Mouse (Mus musculus): ENCODE results near the gene Hdac4. TPM values are rescaled to one million over a fixed set of nuclear protein-coding genes. Genes with fewer than 3 reads are reported as not detected.

Gene Hdac4
- polyA plus RNA-seq, 1 experiment: 14.3 TPM

DNA sequence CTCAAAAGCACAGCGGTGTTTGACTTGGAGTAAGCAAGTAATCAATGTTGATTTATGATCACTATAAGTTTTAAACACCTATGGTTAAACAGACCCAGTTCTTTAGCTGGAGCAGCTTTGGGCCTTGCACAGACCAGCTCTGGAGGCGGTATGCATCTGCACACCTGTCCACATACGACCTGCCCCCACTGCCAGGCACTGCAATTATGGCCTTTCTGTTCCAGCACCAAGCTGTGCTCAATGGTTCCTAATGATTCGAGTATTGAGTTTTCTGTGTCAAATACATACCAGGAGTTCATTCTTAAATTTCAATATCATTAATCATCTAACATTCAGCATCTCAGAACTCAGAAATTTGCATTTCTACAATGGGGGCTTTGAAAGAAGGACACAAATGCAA is 52.7 kb downstream of the Hdac4 start:
- Histone ChIP-seq H3K4me3 (ENCODE audit: control insufficient read depth, low read depth, low read length) (no peak overlapping the region), H3K27ac (ENCODE audit: control insufficient read depth, insufficient read depth, low read depth, low read length) (no peak overlapping the region), H3K27me3 (ENCODE audit: control insufficient read depth, insufficient read depth, low read length) (no peaks in the 10 kb centered on the region), H3K36me3 (ENCODE audit: control insufficient read depth, insufficient read depth, low read length) (no peaks in the 10 kb centered on the region), H3K4me1 (ENCODE audit: control insufficient read depth, insufficient read depth, low read length) (no peaks in the 10 kb centered on the region; the same call in 1 of the 2 replicates)
- TF ChIP-seq POLR2A (IDR thresholded peaks at IDR 0.05; ENCODE audit: control insufficient read depth, low read depth, low read length) (no peak), CTCF (IDR thresholded peaks at IDR 0.05; ENCODE audit: control insufficient read depth, insufficient read depth, insufficient replicate concordance, low read depth, low read length) (no peak)

DNA sequence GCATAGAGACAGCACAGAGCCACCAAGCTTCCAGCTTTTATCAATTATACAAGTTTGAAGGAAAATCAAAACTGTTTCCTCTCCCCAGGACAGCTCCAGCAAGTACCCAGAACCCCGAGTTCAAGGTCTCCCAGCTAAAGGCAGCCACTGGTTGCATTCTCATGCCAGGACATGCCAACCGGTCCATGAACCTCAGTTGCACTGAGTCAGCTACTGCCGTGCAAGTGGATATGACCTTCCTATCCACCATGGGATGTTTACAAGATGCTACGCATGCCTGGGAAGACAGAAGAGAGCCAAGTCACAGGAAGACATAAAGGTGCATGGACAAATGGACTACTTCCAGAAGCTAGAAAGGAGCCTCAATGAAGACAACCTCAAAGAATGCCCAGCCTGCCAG is 56.5 kb downstream of the Hdac4 start:
- Histone ChIP-seq H3K4me1 (ENCODE audit: control insufficient read depth, insufficient read depth, low read length) (no peaks in the 10 kb centered on the region; the same call in 1 of the 2 replicates), H3K36me3 (ENCODE audit: control insufficient read depth, insufficient read depth, low read length) (no peaks in the 10 kb centered on the region), H3K27ac (ENCODE audit: control insufficient read depth, insufficient read depth, low read depth, low read length) (no peak overlapping the region), H3K27me3 (ENCODE audit: control insufficient read depth, insufficient read depth, low read length) (no peaks in the 10 kb centered on the region), H3K4me3 (ENCODE audit: control insufficient read depth, low read depth, low read length) (no peak overlapping the region)
- TF ChIP-seq POLR2A (IDR thresholded peaks at IDR 0.05; ENCODE audit: control insufficient read depth, low read depth, low read length) (no peak), CTCF (IDR thresholded peaks at IDR 0.05; ENCODE audit: control insufficient read depth, insufficient read depth, insufficient replicate concordance, low read depth, low read length) (no peak)

DNA sequence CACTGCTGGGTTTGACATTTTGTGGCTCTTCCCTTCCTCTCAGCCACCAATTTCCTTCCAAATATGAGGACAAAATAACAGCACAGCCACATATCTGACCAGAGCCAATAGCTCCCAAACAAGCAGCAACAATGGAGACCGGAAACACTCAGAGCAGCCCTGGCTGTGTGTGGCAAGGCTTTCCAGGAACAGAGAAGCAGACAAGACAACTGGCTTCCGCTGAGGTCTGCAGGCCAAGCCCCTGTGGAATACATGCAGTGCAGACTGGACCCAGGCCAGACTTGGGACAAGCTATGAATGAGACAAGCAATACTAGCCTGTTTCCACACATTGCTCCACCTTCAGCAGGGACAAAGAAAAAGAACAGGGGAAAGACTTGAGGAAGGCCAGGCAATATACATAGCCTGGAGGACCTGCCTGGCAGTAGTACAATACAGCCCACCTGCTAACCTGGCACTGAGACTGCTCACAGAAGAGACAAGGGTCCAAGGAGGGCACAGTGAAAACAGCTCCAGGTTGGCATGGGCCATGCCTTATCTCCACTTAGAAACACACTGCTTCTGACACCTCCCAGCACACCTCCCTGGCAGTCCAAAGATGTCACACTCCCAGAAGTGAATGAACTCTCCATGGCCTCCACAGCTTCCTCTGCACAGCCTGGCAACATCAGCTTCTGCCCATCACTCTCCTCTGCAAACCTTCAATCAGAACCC is 58.2 kb downstream of the Hdac4 start:
- Histone ChIP-seq H3K27me3 (ENCODE audit: control insufficient read depth, insufficient read depth, low read length) (no peaks in the 10 kb centered on the region), H3K4me3 (ENCODE audit: control insufficient read depth, low read depth, low read length) (no peak overlapping the region), H3K4me1 (ENCODE audit: control insufficient read depth, insufficient read depth, low read length) (no peaks in the 10 kb centered on the region), H3K36me3 (ENCODE audit: control insufficient read depth, insufficient read depth, low read length) (no peaks in the 10 kb centered on the region), H3K27ac (ENCODE audit: control insufficient read depth, insufficient read depth, low read depth, low read length) (no peak overlapping the region)
- TF ChIP-seq POLR2A (IDR thresholded peaks at IDR 0.05; ENCODE audit: control insufficient read depth, low read depth, low read length) (no peak), CTCF (IDR thresholded peaks at IDR 0.05; ENCODE audit: control insufficient read depth, insufficient read depth, insufficient replicate concordance, low read depth, low read length) (no peak)

DNA sequence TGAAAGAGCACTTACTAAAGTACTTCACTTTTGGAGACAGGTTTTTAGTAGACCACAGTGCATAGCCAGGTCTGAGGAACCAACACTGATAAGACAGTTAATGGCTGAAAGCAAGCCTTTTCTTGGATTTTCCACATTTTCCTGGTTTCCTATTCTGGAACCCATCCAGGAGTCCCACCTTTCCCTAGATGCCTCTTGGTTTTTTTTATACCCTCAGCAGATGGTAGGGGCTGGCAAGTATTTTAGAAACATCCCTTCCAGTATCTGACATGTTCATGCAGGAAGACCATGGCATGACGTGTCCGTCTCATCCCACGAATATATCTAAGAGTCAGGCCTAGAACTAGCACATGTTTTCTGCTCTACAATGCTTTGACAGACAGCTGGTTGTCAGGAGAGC is 59.1 kb downstream of the Hdac4 start:
- Histone ChIP-seq H3K4me1 (ENCODE audit: control insufficient read depth, insufficient read depth, low read length) (no peaks in the 10 kb centered on the region), H3K27me3 (ENCODE audit: control insufficient read depth, insufficient read depth, low read length) (no peaks in the 10 kb centered on the region), H3K4me3 (ENCODE audit: control insufficient read depth, low read depth, low read length) (no peak overlapping the region), H3K27ac (ENCODE audit: control insufficient read depth, insufficient read depth, low read depth, low read length) (no peak overlapping the region), H3K36me3 (ENCODE audit: control insufficient read depth, insufficient read depth, low read length) (no peaks in the 10 kb centered on the region)
- TF ChIP-seq POLR2A (IDR thresholded peaks at IDR 0.05; ENCODE audit: control insufficient read depth, low read depth, low read length): no peak
- TF ChIP-seq CTCF (IDR thresholded peaks at IDR 0.05; ENCODE audit: control insufficient read depth, insufficient read depth, insufficient replicate concordance, low read depth, low read length): no peak

DNA sequence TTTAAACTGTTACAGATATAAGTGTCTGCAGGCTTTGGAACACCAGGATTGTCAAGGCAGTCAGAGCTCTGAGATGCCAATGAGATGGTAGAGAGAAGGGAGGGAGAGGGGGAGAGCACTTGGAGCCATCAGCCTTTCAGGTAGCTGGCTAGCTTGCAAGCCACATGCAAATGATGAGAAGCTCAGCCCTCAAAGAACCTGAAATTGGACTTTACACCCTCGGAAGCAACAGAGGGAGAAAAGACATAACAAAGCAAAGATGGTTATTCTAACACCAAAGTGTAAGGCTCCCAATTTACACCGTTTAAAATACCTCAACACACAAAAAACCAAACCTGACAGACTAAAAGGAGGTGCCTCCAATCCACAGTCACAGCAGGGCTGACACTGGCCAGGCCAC is 63.3 kb downstream of the Hdac4 start:
- H3K27me3 ChIP-seq (ENCODE audit: control insufficient read depth, insufficient read depth, low read length): no peaks in the 10 kb centered on the region
- TF ChIP-seq CTCF (IDR thresholded peaks at IDR 0.05; ENCODE audit: control insufficient read depth, insufficient read depth, insufficient replicate concordance, low read depth, low read length): no peak
- TF ChIP-seq POLR2A (IDR thresholded peaks at IDR 0.05; ENCODE audit: control insufficient read depth, low read depth, low read length): no peak

DNA sequence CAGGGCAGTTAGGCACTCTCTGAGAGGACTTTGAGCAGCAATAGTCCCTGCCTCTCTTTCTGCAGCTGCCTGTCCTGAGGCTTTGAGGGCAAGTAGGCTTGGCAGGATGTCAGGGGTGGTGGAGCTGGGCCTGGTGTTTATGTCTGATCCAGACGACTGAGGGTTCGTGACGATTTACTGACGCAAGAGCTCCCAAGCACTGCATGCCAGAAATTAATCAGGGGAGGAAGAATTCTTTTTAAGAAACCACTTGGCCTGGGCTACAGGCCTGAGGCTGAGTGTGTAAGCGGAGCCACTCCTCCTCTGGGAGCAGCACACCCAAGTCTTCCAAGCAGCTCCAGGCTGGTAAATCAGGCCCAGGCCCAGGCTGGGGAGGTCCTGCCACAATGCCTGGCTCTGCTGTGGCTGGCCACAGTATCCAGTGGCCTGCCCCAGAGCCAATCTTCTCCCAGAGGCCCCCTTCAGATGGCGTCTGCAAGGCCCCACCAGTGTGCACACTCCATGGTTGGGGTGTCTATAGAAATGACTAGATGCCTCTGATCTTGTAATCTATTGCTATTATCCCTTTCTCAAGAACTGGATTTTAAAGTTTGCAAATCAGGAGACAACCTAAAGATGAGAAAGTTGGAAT is 64.9 kb downstream of the Hdac4 start:
- no peak overlapping the region for H3K4me3 ChIP-seq (ENCODE audit: control insufficient read depth, low read depth, low read length)
- H3K36me3 ChIP-seq (ENCODE audit: control insufficient read depth, insufficient read depth, low read length): no peaks in the 10 kb centered on the region
- H3K27ac ChIP-seq (ENCODE audit: control insufficient read depth, insufficient read depth, low read depth, low read length): no peak overlapping the region
- no peaks in the 10 kb centered on the region for H3K27me3 ChIP-seq (ENCODE audit: control insufficient read depth, insufficient read depth, low read length)
- TF ChIP-seq POLR2A (IDR thresholded peaks at IDR 0.05; ENCODE audit: control insufficient read depth, low read depth, low read length) (no peak), CTCF (IDR thresholded peaks at IDR 0.05; ENCODE audit: control insufficient read depth, insufficient read depth, insufficient replicate concordance, low read depth, low read length) (no peak)
- H3K4me1 ChIP-seq (ENCODE audit: control insufficient read depth, insufficient read depth, low read length): no peaks in the 10 kb centered on the region

More for the DNA sequence above, 63.3 kb downstream of the Hdac4 start:
- H3K4me3 ChIP-seq (ENCODE audit: control insufficient read depth, low read depth, low read length): no peak overlapping the region
- no peaks in the 10 kb centered on the region for H3K36me3 ChIP-seq (ENCODE audit: control insufficient read depth, insufficient read depth, low read length)
- no peaks in the 10 kb centered on the region for H3K4me1 ChIP-seq (ENCODE audit: control insufficient read depth, insufficient read depth, low read length)
- no peak overlapping the region for H3K27ac ChIP-seq (ENCODE audit: control insufficient read depth, insufficient read depth, low read depth, low read length)

DNA sequence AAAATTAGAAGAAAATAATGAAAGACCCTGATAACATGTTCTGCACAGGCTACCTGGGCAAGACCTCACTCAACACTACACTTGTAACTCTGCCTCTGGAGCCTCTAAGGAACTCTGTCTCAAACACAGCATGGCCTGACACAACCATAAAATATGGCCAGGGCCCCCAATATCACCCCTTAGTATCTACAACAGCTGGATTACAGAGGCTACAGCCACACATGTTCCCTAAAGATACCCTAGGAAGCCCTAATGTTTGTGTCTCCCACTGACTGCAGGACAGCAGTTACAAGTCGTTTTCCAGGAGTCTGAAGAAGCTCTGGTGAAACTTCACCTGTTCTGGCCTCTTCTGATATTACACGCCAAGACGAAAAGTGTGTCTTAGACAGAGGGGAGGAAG is 65.7 kb downstream of the Hdac4 start:
- TF ChIP-seq POLR2A (IDR thresholded peaks at IDR 0.05; ENCODE audit: control insufficient read depth, low read depth, low read length) (no peak), CTCF (IDR thresholded peaks at IDR 0.05; ENCODE audit: control insufficient read depth, insufficient read depth, insufficient replicate concordance, low read depth, low read length) (no peak)
- H3K4me3 ChIP-seq (ENCODE audit: control insufficient read depth, low read depth, low read length): no peak overlapping the region

More for the DNA sequence above, 65.7 kb downstream of the Hdac4 start:
- no peaks in the 10 kb centered on the region for H3K27me3 ChIP-seq (ENCODE audit: control insufficient read depth, insufficient read depth, low read length)
- H3K36me3 ChIP-seq (ENCODE audit: control insufficient read depth, insufficient read depth, low read length): no peaks in the 10 kb centered on the region
- H3K27ac ChIP-seq (ENCODE audit: control insufficient read depth, insufficient read depth, low read depth, low read length): no peak overlapping the region
- no peaks in the 10 kb centered on the region for H3K4me1 ChIP-seq (ENCODE audit: control insufficient read depth, insufficient read depth, low read length)

Measured in testis, adult 2 months (tissue).